Mouse (Mus musculus) heart, embryonic 15.5 days (tissue): ENCODE measurements at regions not wholly inside any gene's neighbourhood (a gene's known extent, or its start where the extent isn't known, plus 50 kb on each side); places are given as distances from the start of the nearest gene placed in this dataset.
"Not testable (repeated sequence)": the region's sequence is repeated elsewhere in the genome, so short reads cannot be mapped to it uniquely, and the experiment has no call there.

ENCODE experiments used
- ATAC-seq: fragments of 200-750 bp; cut with Nextera tagmentation; replicated peaks from 2 replicates; pipeline ENCODE4 v1.8.0; 2017; ENCODE audit warnings: low read depth, moderate TSS enrichment; ENCODE audit not compliant: insufficient number of reproducible peaks, insufficient read depth, low FRiP score
- H3K27ac ChIP-seq: fragments of 300-500 bp; sonication (generic); 2 replicates; pipeline ENCODE4 v1.5.1; 2015; ENCODE audit warnings: mild to moderate bottlenecking, inconsistent platforms
- H3K27me3 ChIP-seq: fragments of 300-500 bp; sonication (generic); 2 replicates; pipeline ENCODE4 v1.6.1; 2015; ENCODE audit warnings: inconsistent platforms
- H3K36me3 ChIP-seq: fragments of 300-500 bp; sonication (generic); 2 replicates; pipeline ENCODE4 v1.6.1; 2015; ENCODE audit warnings: mild to moderate bottlenecking, inconsistent platforms
- H3K4me1 ChIP-seq: fragments of 300-500 bp; sonication (generic); replicated peaks from 2 replicates; pipeline ENCODE4 v1.6.1; 2015; ENCODE audit warnings: inconsistent platforms
- H3K4me2 ChIP-seq: fragments of 300-500 bp; sonication (generic); 2 replicates; pipeline ENCODE4 v1.6.1; 2015; ENCODE audit warnings: inconsistent platforms, mild to moderate bottlenecking, moderate library complexity
- H3K4me3 ChIP-seq: fragments of 300-500 bp; sonication (generic); 2 replicates; pipeline ENCODE4 v1.5.1; 2015; ENCODE audit warnings: mild to moderate bottlenecking, inconsistent platforms
- H3K9ac ChIP-seq: fragments of 300-500 bp; sonication (generic); 2 replicates; pipeline ENCODE4 v1.6.1; 2015; ENCODE audit warnings: mild to moderate bottlenecking, inconsistent platforms
- H3K9me3 ChIP-seq: fragments of 300-500 bp; sonication (generic); replicated peaks from 2 replicates; pipeline ENCODE4 v1.6.1; 2016; ENCODE audit warnings: inconsistent platforms
- WGBS: fragments of 180-500 bp; shearing (Covaris S2); methylation state at CpG from one replicate; pipeline ENCODE4 v1.1.7; 2015; ENCODE audit warnings: mixed read lengths; 5-methylcytosine and 5-hydroxymethylcytosine counted together

- WGBS: 56% methylated on average over 7 of the region's 7 CpGs
- H3K4me1 ChIP-seq: 0 out of 2 replicates have a peak, but pooled peaks cover 2% of the 10 kb centered on the region
- no peak overlapping the region for H3K4me3 ChIP-seq
These were observed 331.0 kb downstream of the Rapgef2 start for GRCm38 (mm10) chr3:78955364-78955763.

GRCm38 (mm10) chr3:78949385-78949784 lies 336.9 kb downstream of the Rapgef2 start:
- ATAC-seq, H3K4me3 ChIP-seq, H3K4me2 ChIP-seq, H3K27me3 ChIP-seq, H3K36me3 ChIP-seq, H3K9me3 ChIP-seq, H3K27ac ChIP-seq, H3K4me1 ChIP-seq, H3K9ac ChIP-seq: not testable (repeated sequence)
- 61% methylated on average over 6 of the region's 7 CpGs for WGBS

More at GRCm38 (mm10) chr3:78955364-78955763, 331.0 kb downstream of the Rapgef2 start:
- Histone ChIP-seq H3K27me3 (peaks cover 4% of the 10 kb centered on the region; the same call in 1 of the 2 replicates), H3K9me3 (no peaks in the 10 kb centered on the region), H3K27ac (no peak overlapping the region), H3K4me2 (0 out of 2 replicates have a peak overlapping the region, but pooled peaks have one; percentile 13), H3K36me3 (no peaks in the 10 kb centered on the region), H3K9ac (no peak overlapping the region)
- ATAC-seq: no peak

DNA sequence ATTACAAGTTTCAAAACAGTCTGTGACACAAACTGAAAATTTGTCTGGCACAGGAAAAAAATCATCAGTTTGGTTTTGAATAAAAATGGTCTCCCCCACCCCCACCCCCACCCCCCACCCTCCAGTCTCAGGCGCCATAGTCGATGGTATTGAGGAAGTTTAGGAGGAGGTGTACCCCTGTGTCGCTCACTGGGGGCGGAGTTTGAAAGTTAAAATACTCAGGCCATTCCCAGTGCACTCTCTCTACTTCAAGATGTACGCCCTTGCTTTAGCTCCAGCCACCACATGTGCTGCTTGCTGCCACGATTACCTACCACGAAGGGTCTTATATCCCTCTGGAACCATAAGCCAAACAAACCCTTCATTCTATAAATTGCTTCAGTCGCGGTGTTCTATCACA lies 337.6 kb downstream of the Rapgef2 start:
- Histone ChIP-seq H3K27me3 (no peaks in the 10 kb centered on the region), H3K4me1 (no peaks in the 10 kb centered on the region), H3K4me2 (no peak overlapping the region), H3K9me3 (no peaks in the 10 kb centered on the region), H3K9ac (no peak overlapping the region), H3K4me3 (no peak overlapping the region), H3K36me3 (no peaks in the 10 kb centered on the region), H3K27ac (no peak overlapping the region)
- ATAC-seq: no peak
- WGBS: 84% methylated on average over 9 of the region's 9 CpGs

- no peaks in the 10 kb centered on the region for H3K9me3 ChIP-seq
- H3K4me1 ChIP-seq: no peaks in the 10 kb centered on the region
- no peak overlapping the region for H3K4me2 ChIP-seq
- H3K36me3 ChIP-seq: no peaks in the 10 kb centered on the region
- H3K27me3 ChIP-seq: no peaks in the 10 kb centered on the region
- ATAC-seq: no peak
- H3K9ac ChIP-seq: no peak overlapping the region
- H3K4me3 ChIP-seq: no peak overlapping the region
- H3K27ac ChIP-seq: no peak overlapping the region
- WGBS: 21% methylated on average over 8 of the region's 8 CpGs
These were observed 338.1 kb downstream of the Rapgef2 start for GRCm38 (mm10) chr3:78948171-78948570.

GRCm38 (mm10) chr3:78947183-78947582 lies 339.1 kb downstream of the Rapgef2 start:
- no peak overlapping the region for H3K27ac ChIP-seq
- no peaks in the 10 kb centered on the region for H3K36me3 ChIP-seq
- no peak overlapping the region for H3K4me2 ChIP-seq
- 84% methylated on average over 9 of the region's 9 CpGs for WGBS
- no peak overlapping the region for H3K4me3 ChIP-seq
- ATAC-seq: no peak
- H3K4me1 ChIP-seq: no peaks in the 10 kb centered on the region
- H3K27me3 ChIP-seq: no peaks in the 10 kb centered on the region
- no peaks in the 10 kb centered on the region for H3K9me3 ChIP-seq
- no peak overlapping the region for H3K9ac ChIP-seq

DNA sequence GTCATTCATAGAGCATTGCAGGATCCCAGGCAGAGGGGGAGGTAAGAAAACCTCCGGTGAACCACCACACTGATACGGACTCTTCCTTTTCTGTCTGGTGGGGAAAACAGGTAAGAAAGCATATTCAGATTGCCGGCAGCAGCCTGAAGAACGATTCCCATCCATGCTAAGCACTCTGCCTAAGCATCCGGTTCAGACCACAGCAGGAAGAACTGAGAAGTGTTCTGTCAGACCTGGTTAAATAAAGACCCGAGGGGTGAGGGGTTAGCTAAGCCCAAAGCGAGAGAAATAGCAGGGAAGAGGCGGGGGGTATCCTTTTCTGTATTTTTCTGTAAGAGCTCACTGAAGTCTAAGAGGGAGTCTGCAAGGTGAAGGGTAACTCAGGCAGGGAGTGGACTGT lies 342.1 kb downstream of the Rapgef2 start:
- no peaks in the 10 kb centered on the region for H3K4me1 ChIP-seq

GRCm38 (mm10) chr3:78932975-78933374 lies 353.3 kb downstream of the Rapgef2 start:
- 71% methylated on average over 3 of the region's 3 CpGs for WGBS
- ATAC-seq: no peak
- no peak overlapping the region for H3K4me3 ChIP-seq
- no peak overlapping the region for H3K4me2 ChIP-seq
- no peak overlapping the region for H3K27ac ChIP-seq
- H3K9me3 ChIP-seq: no peaks in the 10 kb centered on the region
- no peaks in the 10 kb centered on the region for H3K4me1 ChIP-seq
- no peaks in the 10 kb centered on the region for H3K27me3 ChIP-seq
- no peaks in the 10 kb centered on the region for H3K36me3 ChIP-seq
- H3K9ac ChIP-seq: no peak overlapping the region

More for the DNA sequence above, 342.1 kb downstream of the Rapgef2 start:
- H3K9ac ChIP-seq: no peak overlapping the region
- ATAC-seq: no peak
- H3K4me2 ChIP-seq: no peak overlapping the region
- WGBS: 73% methylated on average over 8 of the region's 8 CpGs
- no peak overlapping the region for H3K4me3 ChIP-seq
- no peaks in the 10 kb centered on the region for H3K36me3 ChIP-seq
- no peaks in the 10 kb centered on the region for H3K27me3 ChIP-seq
- H3K27ac ChIP-seq: no peak overlapping the region
- H3K9me3 ChIP-seq: no peaks in the 10 kb centered on the region

GRCm38 (mm10) chr3:78919850-78920249 lies 366.5 kb downstream of the Rapgef2 start:
- WGBS: 46% methylated on average over 6 of the region's 6 CpGs
- Histone ChIP-seq H3K4me3 (no peak overlapping the region), H3K27ac (no peak overlapping the region), H3K36me3 (no peaks in the 10 kb centered on the region), H3K27me3 (no peaks in the 10 kb centered on the region), H3K9me3 (no peaks in the 10 kb centered on the region), H3K9ac (no peak overlapping the region), H3K4me1 (peaks cover 2% of the 10 kb centered on the region; the same call in 1 of the 2 replicates), H3K4me2 (no peak overlapping the region)
- ATAC-seq: no peak

DNA sequence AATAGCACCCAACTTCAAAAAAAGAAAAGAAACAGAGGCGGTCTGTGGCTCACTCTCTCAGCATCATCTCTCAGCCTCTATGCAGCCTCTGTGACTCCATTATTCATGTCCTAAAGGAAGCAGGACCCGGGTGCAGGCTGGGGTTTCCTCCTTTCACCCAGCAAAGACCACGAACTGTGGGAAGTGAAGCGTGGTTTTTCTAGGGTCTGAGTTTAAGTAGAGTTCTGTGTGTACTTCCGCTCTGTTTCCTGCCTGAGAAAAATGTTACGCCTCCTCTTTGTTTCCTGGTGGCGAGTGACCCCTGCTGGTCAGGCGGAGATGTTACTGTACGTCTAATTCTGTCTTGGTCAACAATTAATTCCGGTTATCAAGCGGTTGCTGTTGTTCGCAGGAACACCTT lies 366.9 kb downstream of the Rapgef2 start:
- H3K27ac ChIP-seq: no peak overlapping the region
- H3K9ac ChIP-seq: peak overlapping the region; percentile 40; the same call in 1 of the 2 replicates
- peaks cover 2% of the 10 kb centered on the region; the same call in 1 of the 2 replicates for H3K4me1 ChIP-seq
- 17% methylated on average over 12 of the region's 12 CpGs for WGBS
- no peaks in the 10 kb centered on the region for H3K9me3 ChIP-seq
- peak overlapping the region; percentile 31 for H3K4me3 ChIP-seq
- ATAC-seq: no peak; the same call in 1 of the 2 replicates
- no peaks in the 10 kb centered on the region for H3K27me3 ChIP-seq
- H3K4me2 ChIP-seq: peak overlapping the region; percentile 56
- H3K36me3 ChIP-seq: no peaks in the 10 kb centered on the region

- Histone ChIP-seq H3K27me3 (no peaks in the 10 kb centered on the region), H3K4me3 (no peak overlapping the region), H3K4me2 (no peak overlapping the region), H3K9ac (no peak overlapping the region), H3K36me3 (no peaks in the 10 kb centered on the region), H3K9me3 (no peaks in the 10 kb centered on the region), H3K27ac (no peak overlapping the region), H3K4me1 (no peaks in the 10 kb centered on the region)
- 67% methylated on average over 1 of the region's 1 CpGs for WGBS
- ATAC-seq: no peak
These were observed 378.0 kb downstream of the Rapgef2 start for GRCm38 (mm10) chr3:78908196-78908844.

GRCm38 (mm10) chr3:78907778-78908177 lies 378.5 kb downstream of the Rapgef2 start:
- H3K9ac ChIP-seq: no peak overlapping the region
- ATAC-seq: no peak
- H3K4me3 ChIP-seq: no peak overlapping the region
- no peaks in the 10 kb centered on the region for H3K9me3 ChIP-seq
- 86% methylated on average over 7 of the region's 7 CpGs for WGBS
- no peak overlapping the region for H3K4me2 ChIP-seq
- H3K4me1 ChIP-seq: no peaks in the 10 kb centered on the region
- no peaks in the 10 kb centered on the region for H3K36me3 ChIP-seq
- H3K27ac ChIP-seq: no peak overlapping the region
- no peaks in the 10 kb centered on the region for H3K27me3 ChIP-seq

- ATAC-seq: peak; percentile 51
- 36% methylated on average over 4 of the region's 4 CpGs for WGBS
These were observed 384.4 kb downstream of the Rapgef2 start for GRCm38 (mm10) chr3:78901838-78902484.

More at GRCm38 (mm10) chr3:78901838-78902484, 384.4 kb downstream of the Rapgef2 start:
- Histone ChIP-seq H3K4me1 (peaks cover 17% of the 10 kb centered on the region), H3K27ac (peak overlapping the region; percentile 8; the same call in 1 of the 2 replicates), H3K9me3 (no peaks in the 10 kb centered on the region), H3K9ac (no peak overlapping the region), H3K27me3 (no peaks in the 10 kb centered on the region), H3K4me2 (peak overlapping the region; percentile 40), H3K36me3 (no peaks in the 10 kb centered on the region), H3K4me3 (no peak overlapping the region)
